Mouse (Mus musculus) forebrain, embryonic 15.5 days (tissue): ENCODE results near the gene Rtf2. TPM values are rescaled to one million over a fixed set of nuclear protein-coding genes. Genes with fewer than 3 reads are reported as not detected.
A peak's percentile ranks its signal among the peaks of the same experiment; 100 is the strongest.

Source experiments
- ATAC-seq: fragments of 200-750 bp; cut with Nextera tagmentation; replicated peaks from 2 replicates; pipeline ENCODE4 v1.8.0; 2017; ENCODE audit warnings: mild to moderate bottlenecking, moderate TSS enrichment, moderate library complexity
- H3K27ac ChIP-seq: fragments of 300-500 bp; sonication (generic); replicated peaks from 2 replicates; pipeline ENCODE4 v1.5.1; 2015; ENCODE audit warnings: mild to moderate bottlenecking, inconsistent platforms
- H3K27me3 ChIP-seq: fragments of 300-500 bp; sonication (generic); 2 replicates; pipeline ENCODE4 v1.6.1; 2015; ENCODE audit warnings: inconsistent platforms
- H3K36me3 ChIP-seq: fragments of 300-500 bp; sonication (generic); 2 replicates; pipeline ENCODE4 v1.6.1; 2015; ENCODE audit warnings: mild to moderate bottlenecking, inconsistent platforms
- H3K4me1 ChIP-seq: fragments of 300-500 bp; sonication (generic); 2 replicates; pipeline ENCODE4 v1.6.1; 2015; ENCODE audit warnings: inconsistent platforms
- H3K4me2 ChIP-seq: fragments of 300-500 bp; sonication (generic); replicated peaks from 2 replicates; pipeline ENCODE4 v1.6.1; 2015; ENCODE audit warnings: mild to moderate bottlenecking, inconsistent platforms
- H3K4me3 ChIP-seq: fragments of 300-500 bp; sonication (generic); 2 replicates; pipeline ENCODE4 v1.5.1; 2015; ENCODE audit warnings: mild to moderate bottlenecking, inconsistent platforms
- H3K9ac ChIP-seq: fragments of 300-500 bp; sonication (generic); replicated peaks from 2 replicates; pipeline ENCODE4 v1.6.1; 2015; ENCODE audit warnings: mild to moderate bottlenecking, inconsistent platforms
- H3K9me3 ChIP-seq: fragments of 300-500 bp; sonication (generic); 2 replicates; pipeline ENCODE4 v1.6.1; 2016; ENCODE audit warnings: inconsistent platforms
- WGBS: fragments of 180-500 bp; shearing (Covaris S2); methylation state at CpG from one replicate; pipeline ENCODE4 v1.1.7; 2015; ENCODE audit warnings: mixed read lengths; 5-methylcytosine and 5-hydroxymethylcytosine counted together
- polyA plus RNA-seq: library from polyadenylated mRNA; unstranded; fragments of >200 nt; fragmentation: Nextera tagmentation; extraction: Ambion mirVana; gene quantifications from 2 replicates; pipeline ENCODE4 v1.2.1, GENCODE M21; 2015

The Rtf2 gene
- polyA plus RNA-seq, 1 experiment from 2014 or later: 103 TPM

- ATAC-seq: no peak
- H3K4me2 ChIP-seq: no peak overlapping the region
- H3K36me3 ChIP-seq: peaks cover 51% of the 10 kb centered on the region
- no peak overlapping the region for H3K27ac ChIP-seq
- 97% methylated on average over 4 of the region's 4 CpGs for WGBS
- H3K9me3 ChIP-seq: no peaks in the 10 kb centered on the region
- H3K27me3 ChIP-seq: no peaks in the 10 kb centered on the region
- no peak overlapping the region for H3K9ac ChIP-seq
- H3K4me3 ChIP-seq: no peak overlapping the region
- peaks cover 14% of the 10 kb centered on the region for H3K4me1 ChIP-seq
These were observed 5.3 kb downstream of the Rtf2 start for GRCm38 (mm10) chr2:172445617-172446016.

DNA sequence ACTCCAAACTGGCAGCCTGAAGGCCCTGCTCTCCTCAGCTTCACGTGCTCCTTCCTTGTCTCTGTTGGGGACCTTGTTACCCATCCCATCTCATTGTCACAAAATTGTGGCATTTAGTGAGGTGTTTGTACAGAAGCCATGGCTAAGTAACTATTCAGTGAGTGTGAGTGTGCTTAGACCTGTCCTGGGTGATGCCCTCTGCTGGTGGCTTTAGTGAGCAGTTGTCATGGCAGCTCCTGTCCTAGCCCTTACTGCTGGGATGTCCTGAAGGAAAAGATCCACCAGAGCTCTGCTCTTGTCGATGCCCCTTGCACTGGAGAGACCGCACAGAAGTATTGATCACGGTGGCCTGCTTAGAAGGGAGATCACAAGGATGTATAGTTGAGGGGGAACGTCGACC is 7.0 kb downstream of the Rtf2 start:
- Histone ChIP-seq H3K27ac (no peak overlapping the region), H3K9me3 (no peaks in the 10 kb centered on the region), H3K4me1 (no peaks in the 10 kb centered on the region; the same call in 1 of the 2 replicates), H3K27me3 (no peaks in the 10 kb centered on the region), H3K9ac (no peak overlapping the region), H3K36me3 (peaks cover 62% of the 10 kb centered on the region), H3K4me3 (no peak overlapping the region), H3K4me2 (no peak overlapping the region)
- no peak for ATAC-seq
- WGBS: 90% methylated on average over 6 of the region's 6 CpGs

GRCm38 (mm10) chr2:172448329-172448728 is 8.0 kb downstream of the Rtf2 start:
- H3K36me3 ChIP-seq: peaks cover 69% of the 10 kb centered on the region
- WGBS: 83% methylated on average over 4 of the region's 4 CpGs
- no peaks in the 10 kb centered on the region for H3K9me3 ChIP-seq
- no peaks in the 10 kb centered on the region for H3K27me3 ChIP-seq
- no peaks in the 10 kb centered on the region for H3K4me1 ChIP-seq
- H3K27ac ChIP-seq: no peak overlapping the region
- H3K9ac ChIP-seq: no peak overlapping the region
- ATAC-seq: no peak
- H3K4me3 ChIP-seq: no peak overlapping the region
- no peak overlapping the region for H3K4me2 ChIP-seq

GRCm38 (mm10) chr2:172450640-172451039 is 10.3 kb downstream of the Rtf2 start:
- no peak overlapping the region for H3K9ac ChIP-seq
- H3K27me3 ChIP-seq: no peaks in the 10 kb centered on the region
- no peak overlapping the region for H3K4me2 ChIP-seq
- no peak overlapping the region for H3K4me3 ChIP-seq
- no peak overlapping the region for H3K27ac ChIP-seq
- H3K4me1 ChIP-seq: no peaks in the 10 kb centered on the region
- 94% methylated on average over 6 of the region's 6 CpGs for WGBS
- H3K9me3 ChIP-seq: no peaks in the 10 kb centered on the region
- H3K36me3 ChIP-seq: peaks cover 77% of the 10 kb centered on the region
- ATAC-seq: no peak

- H3K9me3 ChIP-seq: no peaks in the 10 kb centered on the region
- no peak for ATAC-seq
- H3K4me3 ChIP-seq: no peak overlapping the region
- 96% methylated on average over 4 of the region's 4 CpGs for WGBS
- no peak overlapping the region for H3K9ac ChIP-seq
- H3K27ac ChIP-seq: no peak overlapping the region
- no peaks in the 10 kb centered on the region for H3K27me3 ChIP-seq
- H3K4me2 ChIP-seq: no peak overlapping the region
- H3K36me3 ChIP-seq: peaks cover 65% of the 10 kb centered on the region
- no peaks in the 10 kb centered on the region for H3K4me1 ChIP-seq
These were observed 11.7 kb downstream of the Rtf2 start for GRCm38 (mm10) chr2:172452031-172452430.

DNA sequence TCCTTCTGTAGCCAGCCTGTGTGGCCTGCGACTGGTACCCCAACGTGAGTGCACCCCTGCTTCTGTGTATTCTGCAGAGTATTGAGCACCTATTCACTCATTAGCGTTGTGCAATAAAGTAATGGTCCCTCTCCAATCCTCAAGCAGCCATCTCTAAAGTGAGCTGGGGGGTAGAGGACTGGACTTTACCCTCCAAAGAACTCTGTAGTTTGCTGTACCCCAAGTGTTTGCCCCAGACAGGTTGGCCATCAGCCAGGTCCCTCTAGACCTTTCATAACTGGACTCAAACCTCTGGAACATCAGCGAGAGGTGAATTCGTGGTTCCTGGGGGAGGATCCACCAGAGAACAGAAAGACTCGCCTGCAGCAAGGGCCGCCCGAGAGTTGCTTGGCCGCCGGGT is 12.1 kb downstream of the Rtf2 start:
- Histone ChIP-seq H3K9me3 (no peaks in the 10 kb centered on the region), H3K9ac (no peak overlapping the region), H3K27ac (no peak overlapping the region), H3K4me2 (no peak overlapping the region), H3K36me3 (peaks cover 65% of the 10 kb centered on the region), H3K27me3 (no peaks in the 10 kb centered on the region), H3K4me3 (no peak overlapping the region), H3K4me1 (no peaks in the 10 kb centered on the region)
- no peak for ATAC-seq
- WGBS: 96% methylated on average over 10 of the region's 10 CpGs

DNA sequence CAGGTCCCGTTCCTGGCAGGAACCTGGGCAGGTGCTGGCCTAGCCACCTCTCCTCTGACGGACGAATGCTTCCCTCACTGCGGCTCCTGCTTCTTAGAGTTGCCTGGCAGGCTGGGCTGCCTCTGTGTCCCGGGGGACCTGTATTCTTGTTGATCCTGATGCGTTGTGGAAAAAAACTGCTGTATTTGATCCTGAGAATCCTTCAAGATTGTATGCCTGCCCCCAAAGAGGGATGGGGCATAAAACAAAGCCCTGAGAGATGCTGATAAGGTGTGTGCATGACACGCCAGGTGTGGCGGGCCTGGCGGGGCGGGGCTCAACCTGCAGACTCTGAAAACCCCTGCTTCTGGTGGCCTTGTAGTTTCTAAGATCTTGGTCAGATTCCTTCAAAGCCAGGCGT is 18.1 kb downstream of the Rtf2 start, which contains the start of gene Gcnt7:
Gene Gcnt7, minus strand, starts transcription at position 101 of the 400 bp plus-strand sequence.
- Histone ChIP-seq H3K36me3 (peaks cover 19% of the 10 kb centered on the region), H3K27me3 (no peaks in the 10 kb centered on the region), H3K4me2 (no peak within 1 kb of the TSS), H3K4me1 (no peaks in the 10 kb centered on the region), H3K9me3 (no peaks in the 10 kb centered on the region), H3K4me3 (no peak within 1 kb of the TSS), H3K27ac (no peak within 1 kb of the TSS), H3K9ac (no peak within 1 kb of the TSS)
- no peak for ATAC-seq
- WGBS: 95% methylated on average over 11 of the region's 11 CpGs

DNA sequence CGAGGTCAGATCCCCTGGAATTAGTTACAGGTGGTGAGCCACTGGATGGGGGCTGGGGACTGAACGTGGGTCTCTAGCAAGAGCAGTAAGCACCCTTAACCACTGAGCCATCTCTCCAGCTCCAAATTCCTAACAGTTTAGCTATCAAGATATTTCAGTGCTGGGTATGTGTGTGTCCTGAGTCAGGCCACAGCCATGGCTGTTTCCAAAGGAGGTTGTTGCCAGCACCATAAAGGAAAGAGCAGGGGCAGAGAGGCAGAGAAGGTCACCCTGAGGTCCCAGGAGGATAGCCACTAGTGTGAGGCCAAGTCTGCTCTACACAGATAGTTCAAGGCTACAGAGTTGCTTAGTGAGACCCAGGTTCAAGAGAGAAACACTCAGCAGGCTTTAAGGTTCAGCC is 20.3 kb downstream of the Rtf2 start:
- H3K4me2 ChIP-seq: no peak overlapping the region
- peaks cover 25% of the 10 kb centered on the region for H3K36me3 ChIP-seq
- H3K4me3 ChIP-seq: no peak overlapping the region
- WGBS: 84% methylated on average over 2 of the region's 2 CpGs
- H3K4me1 ChIP-seq: no peaks in the 10 kb centered on the region
- H3K9me3 ChIP-seq: no peaks in the 10 kb centered on the region
- H3K9ac ChIP-seq: no peak overlapping the region
- no peak for ATAC-seq
- no peak overlapping the region for H3K27ac ChIP-seq
- no peaks in the 10 kb centered on the region for H3K27me3 ChIP-seq

DNA sequence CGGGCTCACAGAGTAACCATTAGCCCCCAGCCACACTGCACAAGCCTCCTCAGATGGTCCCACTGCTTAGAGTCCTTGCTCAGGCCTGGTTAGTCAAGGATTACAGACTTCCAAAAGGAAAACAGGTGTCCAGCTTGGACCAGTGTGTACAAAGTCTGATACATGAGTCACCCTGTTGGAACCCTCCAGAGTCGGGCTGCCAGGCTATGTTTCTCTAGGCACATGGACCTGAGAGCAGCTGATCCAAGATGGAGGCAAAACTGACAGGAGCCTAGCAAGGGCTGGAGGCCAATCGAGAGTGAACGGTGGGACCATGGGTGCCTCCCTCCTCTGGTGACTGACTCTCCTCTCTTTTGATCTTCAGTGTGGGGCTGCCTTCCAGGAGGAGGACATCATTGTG is 22.5 kb downstream of the Rtf2 start:
- Histone ChIP-seq H3K27me3 (no peaks in the 10 kb centered on the region), H3K36me3 (peaks cover 28% of the 10 kb centered on the region), H3K9me3 (no peaks in the 10 kb centered on the region), H3K27ac (no peak overlapping the region), H3K4me1 (peaks cover 1% of the 10 kb centered on the region; the same call in 1 of the 2 replicates), H3K4me3 (no peak overlapping the region), H3K4me2 (no peak overlapping the region), H3K9ac (no peak overlapping the region)
- WGBS: 94% methylated on average over 4 of the region's 4 CpGs
- ATAC-seq: no peak

GRCm38 (mm10) chr2:172466427-172467132 is 26.2 kb downstream of the Rtf2 start:
- ATAC-seq: no peak
- Histone ChIP-seq H3K36me3 (peaks cover 42% of the 10 kb centered on the region), H3K9ac (no peak overlapping the region), H3K9me3 (no peaks in the 10 kb centered on the region), H3K4me2 (no peak overlapping the region), H3K4me1 (peaks cover 12% of the 10 kb centered on the region), H3K4me3 (no peak overlapping the region), H3K27ac (no peak overlapping the region), H3K27me3 (no peaks in the 10 kb centered on the region)
- WGBS: 61% methylated on average over 11 of the region's 11 CpGs

DNA sequence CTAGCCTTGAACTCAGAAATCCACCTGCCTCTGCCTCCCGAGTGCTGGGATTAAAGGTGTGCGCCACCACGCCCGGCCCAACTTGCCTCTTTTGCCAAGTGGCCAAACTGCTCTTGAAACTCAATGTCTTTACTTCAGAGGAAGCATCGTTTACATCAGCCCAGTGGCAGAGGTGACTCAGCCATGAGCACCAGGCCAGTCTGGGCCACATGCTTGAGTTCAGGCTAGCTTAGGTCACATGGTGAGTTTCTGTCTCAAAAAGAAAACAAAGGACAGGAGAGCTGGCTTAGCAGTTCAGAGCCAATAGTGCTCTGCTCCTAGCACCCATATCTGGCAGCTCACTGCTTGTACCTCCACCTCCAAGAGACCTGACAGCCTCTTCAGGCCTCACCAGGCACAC is 26.9 kb downstream of the Rtf2 start:
- peaks cover 15% of the 10 kb centered on the region for H3K4me1 ChIP-seq
- H3K9ac ChIP-seq: no peak overlapping the region
- 0 out of 2 replicates have a peak overlapping the region, but pooled peaks have one; percentile 23 for H3K27ac ChIP-seq
- 89% methylated on average over 5 of the region's 5 CpGs for WGBS
- no peaks in the 10 kb centered on the region for H3K27me3 ChIP-seq
- no peak overlapping the region for H3K4me2 ChIP-seq
- peaks cover 42% of the 10 kb centered on the region for H3K36me3 ChIP-seq
- ATAC-seq: no peak
- no peak overlapping the region for H3K4me3 ChIP-seq
- H3K9me3 ChIP-seq: no peaks in the 10 kb centered on the region

GRCm38 (mm10) chr2:172468346-172468819 is 28.0 kb downstream of the Rtf2 start:
- ATAC-seq: peak; percentile 82
- H3K9ac ChIP-seq: no peak overlapping the region

DNA sequence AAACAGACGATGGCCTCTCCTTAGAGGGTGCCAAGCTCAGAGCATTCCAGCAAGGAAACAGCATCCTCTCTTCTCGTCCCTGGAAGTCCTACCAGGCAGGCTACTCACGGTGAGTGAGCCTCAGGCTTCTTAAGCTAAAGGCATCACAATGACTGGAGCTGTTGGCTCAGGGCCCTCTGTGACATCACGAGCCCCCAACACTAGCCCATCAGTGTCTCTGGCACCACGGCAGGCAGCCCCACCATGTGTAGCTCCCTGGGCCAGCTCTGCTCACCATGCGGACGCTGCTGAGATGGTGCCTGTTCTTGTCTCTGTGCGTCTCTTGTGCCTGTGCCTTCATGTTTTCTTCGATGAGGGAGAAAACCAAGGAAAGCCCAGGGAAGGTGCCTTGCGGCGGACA is 32.0 kb downstream of the Rtf2 start, which contains the start of gene Fam209:
Gene Fam209, plus strand, starts transcription at position 203 of the 400 bp plus-strand sequence.
- 67% methylated on average over 11 of the region's 11 CpGs for WGBS
- no peak within 1 kb of the TSS for H3K4me3 ChIP-seq
- no peak for ATAC-seq
- no peak within 1 kb of the TSS for H3K27ac ChIP-seq
- no peaks in the 10 kb centered on the region for H3K9me3 ChIP-seq
- H3K36me3 ChIP-seq: peaks cover 14% of the 10 kb centered on the region
- peaks cover 24% of the 10 kb centered on the region for H3K4me1 ChIP-seq
- H3K27me3 ChIP-seq: no peaks in the 10 kb centered on the region
- H3K9ac ChIP-seq: no peak within 1 kb of the TSS
- H3K4me2 ChIP-seq: no peak within 1 kb of the TSS

More at GRCm38 (mm10) chr2:172468346-172468819, 28.0 kb downstream of the Rtf2 start:
- no peaks in the 10 kb centered on the region for H3K9me3 ChIP-seq
- H3K4me3 ChIP-seq: no peak overlapping the region
- 29% methylated on average over 11 of the region's 11 CpGs for WGBS
- peaks cover 21% of the 10 kb centered on the region for H3K4me1 ChIP-seq
- H3K36me3 ChIP-seq: peaks cover 39% of the 10 kb centered on the region
- H3K27me3 ChIP-seq: no peaks in the 10 kb centered on the region
- H3K27ac ChIP-seq: peak overlapping the region; percentile 44
- H3K4me2 ChIP-seq: no peak overlapping the region
